Comparison of ENCODE assay signal across 14 mouse cellular contexts in the genomic region with DNA sequence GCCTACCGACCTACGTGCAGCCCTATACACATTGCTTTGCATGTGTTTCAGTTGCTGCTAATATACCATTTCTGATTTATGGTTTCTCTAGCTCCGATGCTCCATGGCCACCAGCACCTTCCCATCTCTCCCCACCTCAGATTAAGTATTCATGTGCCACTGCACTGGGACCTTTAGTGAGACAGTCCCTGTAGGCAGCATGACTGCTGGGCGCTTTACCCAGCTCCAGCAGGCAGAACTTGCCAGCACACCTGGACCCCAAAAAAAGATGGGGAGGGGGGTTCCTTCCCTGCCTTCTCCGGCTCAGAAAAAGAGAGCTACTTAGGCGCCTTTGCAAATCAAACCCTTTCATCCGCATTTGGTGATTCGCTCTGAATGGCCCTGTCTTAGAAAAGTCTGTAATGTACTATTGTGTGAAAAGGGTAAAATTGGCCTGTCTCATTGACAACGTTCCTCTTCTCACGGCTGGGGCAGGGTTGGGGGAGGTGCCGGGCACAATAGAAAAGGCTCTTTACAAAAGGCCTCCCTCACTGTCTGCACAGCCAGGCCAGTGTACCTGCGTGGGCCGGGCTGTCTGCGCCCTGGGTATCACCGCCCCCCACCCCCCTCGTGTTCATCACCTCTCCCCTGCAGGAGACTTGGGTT.
A peak's percentile ranks its signal among the peaks of the same experiment; 100 is the strongest.
DNase-seq lines count a peak whose midpoint lies in the region; ATAC-seq and TF ChIP-seq lines count a peak whose summit lies in the region.
"Had no signal": no experiment of that assay in that cellular context is flagged by ENCODE, and none has a peak within 500 bp of the region (broad histone marks: within the 10 kb centered on the region; RNA-seq: fewer than 3 reads in every experiment).

No protein-coding gene starts in this region.

- no peak overlapping the region for H3K9ac ChIP-seq in ES-Bruce4 (ENCODE audit: low read depth, poor library complexity, severe bottlenecking)
- no peak overlapping the region for H3K9ac ChIP-seq in hindbrain, embryonic 14.5 days
- H3K9ac ChIP-seq: liver, embryonic 15.5 days had no signal

- H3K4me1 ChIP-seq in E14TG2a.4 (replicated peaks; ENCODE audit: low read depth, low read length) (peaks cover 40% of the 10 kb centered on the region), ES-Bruce4 (ENCODE audit: control insufficient read depth, insufficient read depth, low read length) (no peaks in the 10 kb centered on the region)
- peaks cover 48% of the 10 kb centered on the region for H3K4me1 ChIP-seq in forebrain, embryonic 10.5 days
- peaks cover 16% of the 10 kb centered on the region; the same call in 1 of the 2 replicates for H3K4me1 ChIP-seq in hindbrain, embryonic 14.5 days (replicated peaks; ENCODE audit: control insufficient read depth, insufficient read depth, low read length)
- H3K4me1 ChIP-seq: liver, embryonic 15.5 days had no signal

- 24% methylated on average over 16 of the region's 16 CpGs for WGBS in forebrain, embryonic 10.5 days
- WGBS in hindbrain, embryonic 14.5 days, result 16% methylated on average over 16 of the region's 16 CpGs

- H3K36me3 ChIP-seq in E14TG2a.4 (ENCODE audit: insufficient read depth, low read length), result no peaks in the 10 kb centered on the region
- no peaks in the 10 kb centered on the region for H3K36me3 ChIP-seq in ES-Bruce4 (ENCODE audit: control insufficient read depth, insufficient read depth, low read length, poor library complexity, severe bottlenecking)
- no peaks in the 10 kb centered on the region for H3K36me3 ChIP-seq in forebrain, embryonic 10.5 days (replicated peaks)
- H3K36me3 ChIP-seq in hindbrain, embryonic 14.5 days (replicated peaks; ENCODE audit: control insufficient read depth, insufficient read depth), result no peaks in the 10 kb centered on the region
- H3K36me3 ChIP-seq: liver, embryonic 15.5 days had no signal

- 0 out of 2 replicates have a peak overlapping the region, but pooled peaks have one; percentile 20 for H3K4me2 ChIP-seq in hindbrain, embryonic 14.5 days (replicated peaks)
- H3K4me2 ChIP-seq: liver, embryonic 15.5 days had no signal

- H3K4me3 ChIP-seq in E14TG2a.4 (replicated peaks; ENCODE audit: low read length) (peak overlapping the region; percentile 43; the same call in 1 of the 2 replicates), ES-Bruce4 (ENCODE audit: low read depth, low read length) (no peak overlapping the region)
- H3K4me3 ChIP-seq in forebrain, embryonic 10.5 days, result peak overlapping the region; percentile 11; the same call in 1 of the 2 replicates
- H3K4me3 ChIP-seq in hindbrain, embryonic 14.5 days (replicated peaks; ENCODE audit: low read length), result no peak overlapping the region
- H3K4me3 ChIP-seq: heart, adult 2 months; liver, embryonic 15.5 days had no signal

- TF ChIP-seq CTCF in E14TG2a.4 (conservative IDR thresholded peaks at IDR 0.05; ENCODE audit: low read length) (no peak), ES-Bruce4 (IDR thresholded peaks at IDR 0.05; ENCODE audit: low read depth, low read length) (no peak)

- H3K27me3 ChIP-seq in E14TG2a.4 (ENCODE audit: insufficient read depth, low read length) (peaks cover 3% of the 10 kb centered on the region; the same call in 1 of the 2 replicates), ES-Bruce4 (ENCODE audit: control insufficient read depth, insufficient read depth, low read length, poor library complexity, severe bottlenecking) (no peaks in the 10 kb centered on the region)
- H3K27me3 ChIP-seq in forebrain, embryonic 10.5 days (ENCODE audit: poor library complexity, severe bottlenecking), result no peaks in the 10 kb centered on the region
- no peaks in the 10 kb centered on the region for H3K27me3 ChIP-seq in hindbrain, embryonic 14.5 days (ENCODE audit: control insufficient read depth, insufficient read depth, low read length)
- H3K27me3 ChIP-seq: liver, embryonic 15.5 days had no signal

- DNase-seq in forebrain, embryonic 10.5 days (ENCODE audit: extremely low spot score, low spot score), result peak; percentile 41
- DNase-seq in hindbrain, embryonic 14.5 days (ENCODE audit: low spot score), result no peak
- no peak for DNase-seq in testis, postnatal 10 days (ENCODE audit: low spot score)
- DNase-seq in left cerebral cortex, adult 11 months (ENCODE audit: low spot score), result no peak
- no peak for DNase-seq in adrenal gland, adult 2 months
- DNase-seq in right cerebral cortex, adult 2 months (ENCODE audit: low spot score in 2 of 2), result no peak
- DNase-seq: cerebellum, adult 2 months; heart, adult 2 months; kidney, adult 8-10 months; lung, postnatal 4 days; right cerebral cortex, adult 18-20 months had no signal

- no peak for TF ChIP-seq POLR2A in ES-Bruce4 (IDR thresholded peaks at IDR 0.05; ENCODE audit: insufficient read depth, low read length)

- no peaks in the 10 kb centered on the region for H3K9me3 ChIP-seq in E14TG2a.4 (ENCODE audit: low read length)
- no peaks in the 10 kb centered on the region for H3K9me3 ChIP-seq in ES-Bruce4 (replicated peaks; ENCODE audit: control insufficient read depth, insufficient read depth, low read length, poor library complexity, severe bottlenecking)
- H3K9me3 ChIP-seq in forebrain, embryonic 10.5 days, result no peaks in the 10 kb centered on the region
- no peaks in the 10 kb centered on the region for H3K9me3 ChIP-seq in hindbrain, embryonic 14.5 days (ENCODE audit: control insufficient read depth, low read length)
- H3K9me3 ChIP-seq: liver, embryonic 15.5 days had no signal

- TF ChIP-seq EP300 in ES-Bruce4 (IDR thresholded peaks at IDR 0.05; ENCODE audit: insufficient read depth, low read depth, low read length), result 0 out of 2 replicates have a peak, but pooled peaks have one; percentile 33

- H3K27ac ChIP-seq in ES-Bruce4 (ENCODE audit: insufficient read depth, low read length), result no peak overlapping the region
- H3K27ac ChIP-seq in forebrain, embryonic 10.5 days, result peak overlapping the region; percentile 90
- no peak overlapping the region for H3K27ac ChIP-seq in hindbrain, embryonic 14.5 days
- H3K27ac ChIP-seq: heart, adult 2 months; liver, embryonic 15.5 days had no signal

- ATAC-seq in hindbrain, embryonic 14.5 days (ENCODE audit: low FRiP score), result no peak

Comparison
In these comparisons a context has a peak if more than half of its experiments do, and no peak if none do; other contexts are left out.
1. H3K4me3 ChIP-seq: peak in E14TG2a.4 (single experiment) and forebrain, embryonic 10.5 days (single experiment); none in ES-Bruce4 (single experiment) and hindbrain, embryonic 14.5 days (single experiment).